Mouse (Mus musculus): ENCODE measurements around the gene 4930558K02Rik. TPM values are rescaled to one million over a fixed set of nuclear protein-coding genes. Genes with fewer than 3 reads are reported as not detected.

The 4930558K02Rik gene
- polyA plus RNA-seq, 1 experiment from 2014 or later: not detected

GRCm38 (mm10) chr1:161983979-161984566, 4.6 kb upstream of the 4930558K02Rik start:
- 45% methylated on average over 4 of the region's 4 CpGs for WGBS
- Histone ChIP-seq H3K4me1 (peaks cover 13% of the 10 kb centered on the region), H3K36me3 (no peaks in the 10 kb centered on the region), H3K27me3 (ENCODE audit: low read depth, poor library complexity, severe bottlenecking) (no peaks in the 10 kb centered on the region), H3K4me3 (no peak overlapping the region), H3K9me3 (replicated peaks) (no peaks in the 10 kb centered on the region), H3K27ac (replicated peaks) (no peak overlapping the region)
- no peak for DNase-seq (ENCODE audit: low spot score)

GRCm38 (mm10) chr1:161983451-161983850, 4.0 kb upstream of the 4930558K02Rik start:
- no peak overlapping the region for H3K27ac ChIP-seq (replicated peaks)
- no peaks in the 10 kb centered on the region for H3K9me3 ChIP-seq (replicated peaks)
- no peak overlapping the region for H3K4me3 ChIP-seq
- no peaks in the 10 kb centered on the region for H3K36me3 ChIP-seq
- no peak for DNase-seq (ENCODE audit: low spot score)
- peaks cover 13% of the 10 kb centered on the region for H3K4me1 ChIP-seq
- H3K27me3 ChIP-seq (ENCODE audit: low read depth, poor library complexity, severe bottlenecking): no peaks in the 10 kb centered on the region
- 70% methylated on average over 6 of the region's 6 CpGs for WGBS

GRCm38 (mm10) chr1:161980626-161981298, 1.3 kb upstream of the 4930558K02Rik start:
- DNase-seq (ENCODE audit: low spot score): no peak
- peaks cover 19% of the 10 kb centered on the region for H3K4me1 ChIP-seq
- no peak overlapping the region for H3K27ac ChIP-seq (replicated peaks)
- WGBS: 90% methylated on average over 9 of the region's 9 CpGs
- no peak overlapping the region for H3K4me3 ChIP-seq
- no peaks in the 10 kb centered on the region for H3K36me3 ChIP-seq
- no peaks in the 10 kb centered on the region for H3K27me3 ChIP-seq (ENCODE audit: low read depth, poor library complexity, severe bottlenecking)
- H3K9me3 ChIP-seq (replicated peaks): no peaks in the 10 kb centered on the region

GRCm38 (mm10) chr1:161980046-161980445, 610 bp upstream of the 4930558K02Rik start:
- H3K9me3 ChIP-seq (replicated peaks): no peaks in the 10 kb centered on the region
- no peaks in the 10 kb centered on the region for H3K36me3 ChIP-seq
- H3K4me1 ChIP-seq: peaks cover 19% of the 10 kb centered on the region
- no peaks in the 10 kb centered on the region for H3K27me3 ChIP-seq (ENCODE audit: low read depth, poor library complexity, severe bottlenecking)
- 83% methylated on average over 2 of the region's 2 CpGs for WGBS
- no peak overlapping the region for H3K4me3 ChIP-seq
- no peak overlapping the region for H3K27ac ChIP-seq (replicated peaks)
- DNase-seq (ENCODE audit: low spot score): no peak

GRCm38 (mm10) chr1:161978173-161978700, 1.2 kb downstream of the 4930558K02Rik start:
- Histone ChIP-seq H3K4me1 (peaks cover 18% of the 10 kb centered on the region), H3K4me3 (no peak overlapping the region), H3K9me3 (replicated peaks) (no peaks in the 10 kb centered on the region), H3K36me3 (no peaks in the 10 kb centered on the region), H3K27ac (replicated peaks) (no peak overlapping the region), H3K27me3 (ENCODE audit: low read depth, poor library complexity, severe bottlenecking) (no peaks in the 10 kb centered on the region)
- WGBS: 91% methylated on average over 5 of the region's 5 CpGs
- DNase-seq (ENCODE audit: low spot score): no peak

GRCm38 (mm10) chr1:161977331-161977730, 2.1 kb downstream of the 4930558K02Rik start:
- Histone ChIP-seq H3K4me3 (no peak overlapping the region), H3K9me3 (replicated peaks) (no peaks in the 10 kb centered on the region), H3K36me3 (no peaks in the 10 kb centered on the region), H3K27me3 (ENCODE audit: low read depth, poor library complexity, severe bottlenecking) (no peaks in the 10 kb centered on the region), H3K27ac (replicated peaks) (no peak overlapping the region), H3K4me1 (peaks cover 18% of the 10 kb centered on the region)
- no peak for DNase-seq (ENCODE audit: low spot score)
- 69% methylated on average over 4 of the region's 4 CpGs for WGBS

GRCm38 (mm10) chr1:161976255-161977182, 2.9 kb downstream of the 4930558K02Rik start:
- no peaks in the 10 kb centered on the region for H3K27me3 ChIP-seq (ENCODE audit: low read depth, poor library complexity, severe bottlenecking)
- H3K27ac ChIP-seq (replicated peaks): 0 out of 2 replicates have a peak overlapping the region, but pooled peaks have one; percentile 17
- H3K36me3 ChIP-seq: no peaks in the 10 kb centered on the region
- peaks cover 18% of the 10 kb centered on the region for H3K4me1 ChIP-seq
- no peaks in the 10 kb centered on the region for H3K9me3 ChIP-seq (replicated peaks)
- DNase-seq (ENCODE audit: low spot score): peak; percentile 67
- H3K4me3 ChIP-seq: no peak overlapping the region
- 51% methylated on average over 16 of the region's 16 CpGs for WGBS

GRCm38 (mm10) chr1:161972233-161972632, 7.2 kb downstream of the 4930558K02Rik start:
- Histone ChIP-seq H3K4me1 (peaks cover 31% of the 10 kb centered on the region), H3K4me3 (no peak overlapping the region), H3K27ac (replicated peaks) (no peak overlapping the region), H3K36me3 (peaks cover 4% of the 10 kb centered on the region; the same call in 1 of the 2 replicates), H3K9me3 (replicated peaks) (no peaks in the 10 kb centered on the region), H3K27me3 (ENCODE audit: low read depth, poor library complexity, severe bottlenecking) (no peaks in the 10 kb centered on the region)
- 94% methylated on average over 8 of the region's 8 CpGs for WGBS
- DNase-seq (ENCODE audit: low spot score): no peak

GRCm38 (mm10) chr1:161970874-161971273, 8.6 kb downstream of the 4930558K02Rik start:
- Histone ChIP-seq H3K4me1 (peaks cover 26% of the 10 kb centered on the region), H3K9me3 (replicated peaks) (no peaks in the 10 kb centered on the region), H3K27me3 (ENCODE audit: low read depth, poor library complexity, severe bottlenecking) (no peaks in the 10 kb centered on the region), H3K27ac (replicated peaks) (no peak overlapping the region), H3K36me3 (peaks cover 4% of the 10 kb centered on the region; the same call in 1 of the 2 replicates), H3K4me3 (no peak overlapping the region)
- 95% methylated on average over 9 of the region's 9 CpGs for WGBS
- DNase-seq (ENCODE audit: low spot score): no peak

- WGBS: 4% methylated on average over 38 of the region's 38 CpGs
- peaks cover 4% of the 10 kb centered on the region; the same call in 1 of the 2 replicates for H3K36me3 ChIP-seq
- peaks cover 18% of the 10 kb centered on the region for H3K4me1 ChIP-seq
- H3K9me3 ChIP-seq (replicated peaks): no peaks in the 10 kb centered on the region
- DNase-seq (ENCODE audit: low spot score): peak; percentile 95
- no peaks in the 10 kb centered on the region for H3K27me3 ChIP-seq (ENCODE audit: low read depth, poor library complexity, severe bottlenecking)
- peak within 1 kb of the TSS; percentile 71 for H3K4me3 ChIP-seq
- H3K27ac ChIP-seq (replicated peaks): peak within 1 kb of the TSS; percentile 90
Observed at GRCm38 (mm10) chr1:161968589-161969407, 10.6 kb downstream of the 4930558K02Rik start, which contains the start of gene Pigc. TSS of gene Pigc (plus strand) at chr1:161969186.

- WGBS: 87% methylated on average over 2 of the region's 2 CpGs
- Histone ChIP-seq H3K9me3 (replicated peaks) (no peaks in the 10 kb centered on the region), H3K27me3 (ENCODE audit: low read depth, poor library complexity, severe bottlenecking) (no peaks in the 10 kb centered on the region), H3K27ac (replicated peaks) (no peak overlapping the region), H3K4me3 (no peak overlapping the region), H3K4me1 (peaks cover 13% of the 10 kb centered on the region), H3K36me3 (peaks cover 4% of the 10 kb centered on the region; the same call in 1 of the 2 replicates)
- DNase-seq (ENCODE audit: low spot score): no peak
Observed at GRCm38 (mm10) chr1:161967936-161968335, 11.5 kb downstream of the 4930558K02Rik start.

Data from midbrain, embryonic 10.5 days (tissue).